Mouse (Mus musculus) cortical plate, adult 2 months (tissue): ENCODE results near the gene Psmd7.

ENCODE experiments used
- CTCF ChIP-seq: fragments of 200-500 bp; IDR thresholded peaks from 2 replicates; pipeline ENCODE4 v1.5.1; 2011; ENCODE audit warnings: mild to moderate bottlenecking, control low read depth, low read length; ENCODE audit not compliant: insufficient read depth; ENCODE audit errors: extremely low read depth
- POLR2A ChIP-seq: fragments of 200-500 bp; IDR thresholded peaks from 2 replicates; pipeline ENCODE4 v1.6.1; 2011; ENCODE audit warnings: mild to moderate bottlenecking, low read length, control low read depth; ENCODE audit not compliant: insufficient read depth; ENCODE audit errors: extremely low read depth

- TF ChIP-seq CTCF (no peak), POLR2A (no peak)
These were observed 10.1 kb downstream of the Psmd7 start for GRCm38 (mm10) chr8:107578132-107578531.
